Mouse (Mus musculus) stomach, postnatal 0 days (tissue): ENCODE results near the gene Rap1a.

Experiments
- CTCF ChIP-seq: IDR thresholded peaks from 2 replicates; pipeline ENCODE4 v1.5.1; 2016; ENCODE audit warnings: antibody characterized with exemption, low read depth, mild to moderate bottlenecking, moderate library complexity
- EP300 ChIP-seq: optimal IDR thresholded peaks from 2 replicates; pipeline ENCODE3; 2016; ENCODE audit warnings: antibody characterized with exemption

GRCm38 (mm10) chr3:105705561-105705960, 95.6 kb downstream of the Rap1a start:
- TF ChIP-seq EP300 = no peak
- TF ChIP-seq CTCF = no peak
